Mouse (Mus musculus) liver (tissue): Measurements from ENCODE around the gene Rchy1.
A peak's percentile ranks its signal among the peaks of the same experiment; 100 is the strongest.
"Not testable (repeated sequence)": the region's sequence is repeated elsewhere in the genome, so short reads cannot be mapped to it uniquely, and the experiment has no call there.

Source experiments
- DNase-seq: peaks from one replicate; pipeline ENCODE4 v3.0.0-alpha.2; 2020; ENCODE audit warnings: mixed read lengths

Gene Rchy1

DNA sequence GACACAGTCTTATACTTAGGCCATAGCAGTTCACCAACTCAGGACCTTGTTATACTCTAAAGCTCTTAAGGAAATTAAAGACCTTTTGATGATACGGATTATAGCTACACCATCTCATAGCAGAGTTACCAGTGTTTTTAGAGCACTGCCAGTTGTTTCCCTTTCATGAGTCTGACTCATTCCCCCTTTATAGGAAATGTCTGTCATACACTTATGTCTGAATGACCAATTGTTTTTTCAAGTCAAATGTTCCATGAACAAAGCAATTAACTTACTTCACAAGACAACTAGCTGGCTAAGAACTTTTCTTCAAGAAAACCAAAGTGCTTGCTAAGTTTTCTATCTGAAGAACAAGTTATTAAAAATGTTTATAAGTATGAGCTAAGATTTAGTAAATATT is 2.9 kb downstream of the Rchy1 start:
- no peak for DNase-seq

DNA sequence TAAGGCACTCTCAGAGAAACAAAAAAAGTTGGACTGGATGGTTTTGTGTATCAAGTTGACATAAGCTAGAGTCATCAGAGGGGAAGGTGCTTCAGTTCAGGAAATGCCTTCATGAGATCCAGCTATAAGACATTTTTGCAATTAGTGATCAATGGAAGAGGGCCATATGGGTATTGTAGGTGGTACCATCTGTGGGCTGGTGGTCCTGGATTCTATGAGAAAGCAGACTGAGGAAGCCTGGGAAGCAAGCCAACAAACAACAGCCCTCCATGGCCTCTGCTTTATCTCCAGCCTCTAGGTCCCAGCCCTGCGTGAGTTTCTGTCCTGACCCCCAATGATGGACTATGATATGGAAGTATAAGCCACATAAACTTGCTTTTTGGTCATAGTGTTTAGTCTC is 3.8 kb downstream of the Rchy1 start:
- peak; percentile 25 for DNase-seq

DNA sequence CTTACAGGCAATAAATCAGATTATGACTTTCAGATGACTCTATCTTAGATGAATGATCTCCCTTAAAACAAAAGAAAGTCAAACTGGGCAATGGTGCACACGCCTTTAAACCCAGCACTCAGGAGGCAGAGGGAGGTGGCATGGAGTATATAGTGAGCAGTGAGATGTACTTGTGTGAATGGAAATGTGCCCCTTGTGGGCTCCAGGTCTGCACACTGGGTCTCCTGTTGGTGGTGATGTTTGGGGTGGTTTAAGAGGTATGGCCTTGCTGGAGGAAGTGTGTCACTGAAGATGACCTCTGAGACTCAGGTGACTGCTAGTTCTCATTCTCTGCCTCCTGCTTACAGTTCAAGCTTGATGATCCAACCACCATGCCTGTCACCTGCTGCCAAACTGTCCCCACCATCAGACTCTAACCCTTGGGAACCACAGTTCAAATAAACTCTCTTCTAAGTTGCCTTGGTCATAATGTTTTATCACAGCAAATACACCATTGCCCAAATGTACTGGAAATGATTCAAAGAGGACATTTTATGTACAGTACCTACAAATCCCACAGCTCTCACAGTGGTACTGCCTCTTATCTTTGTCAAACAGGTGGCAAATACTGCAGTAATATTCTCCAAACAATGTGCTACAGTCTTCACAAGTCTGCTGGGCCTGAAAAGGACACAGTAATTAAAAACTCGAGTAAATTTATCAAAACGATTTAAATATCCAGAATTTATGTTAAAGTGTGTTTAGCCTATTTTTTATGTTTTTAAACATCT is 5.7 kb downstream of the Rchy1 start:
- no peak for DNase-seq

DNA sequence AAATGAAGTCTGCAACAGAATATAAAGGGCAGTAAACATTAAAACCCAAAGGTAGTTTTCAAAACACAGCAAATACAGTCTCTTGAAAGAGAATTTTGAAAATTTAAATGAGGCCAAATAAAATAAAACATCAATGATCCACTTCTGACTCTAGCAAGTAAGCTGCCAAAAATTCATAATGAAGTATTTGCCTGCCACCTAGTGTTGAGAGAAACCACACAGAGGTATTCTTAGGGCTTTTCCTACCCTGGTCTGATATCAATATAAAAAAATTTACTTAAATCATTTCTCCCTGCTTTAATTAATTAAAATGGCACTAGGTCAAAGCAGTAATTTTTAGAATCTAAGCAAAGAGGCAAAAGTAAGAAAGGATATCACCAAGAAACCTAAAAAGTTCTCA is 11.5 kb downstream of the Rchy1 start:
- DNase-seq: no peak

DNA sequence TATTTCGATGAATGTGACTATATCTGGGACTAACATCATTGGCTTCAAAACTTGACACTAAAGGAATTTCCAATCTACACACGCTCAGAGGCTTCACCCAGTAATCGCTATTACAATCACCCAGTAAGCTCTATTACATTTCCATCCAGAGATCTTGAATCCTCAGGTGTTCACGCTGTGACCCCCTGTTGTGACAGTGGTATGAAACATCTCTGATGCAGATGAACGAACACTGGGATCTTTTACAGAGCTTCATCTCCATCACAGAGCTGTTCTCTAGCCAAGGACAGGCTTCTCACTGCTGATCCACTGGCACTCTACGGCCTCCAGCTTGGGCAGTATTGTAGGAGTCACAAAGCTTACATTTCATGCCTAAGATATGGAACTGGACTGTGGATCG is 13.4 kb downstream of the Rchy1 start:
- DNase-seq: no peak

DNA sequence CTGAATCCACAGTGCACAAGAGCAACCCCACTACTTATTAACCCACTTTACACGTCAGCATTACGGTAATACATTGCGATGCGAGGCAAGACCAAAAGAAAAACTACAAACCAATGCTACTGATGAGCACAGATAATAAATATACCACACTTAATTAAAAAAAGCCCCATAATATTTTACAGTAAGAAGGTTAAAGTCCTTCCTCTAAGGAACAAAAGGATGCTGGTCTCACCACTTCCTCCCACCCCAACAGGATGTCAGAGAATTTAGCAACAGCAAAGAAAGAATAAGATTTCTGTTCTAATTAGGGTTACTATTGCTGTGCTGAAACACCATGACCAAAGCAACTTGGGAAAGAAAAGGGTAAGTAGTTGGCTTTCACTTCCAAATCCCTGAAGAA is 15.9 kb downstream of the Rchy1 start:
- DNase-seq: no peak

DNA sequence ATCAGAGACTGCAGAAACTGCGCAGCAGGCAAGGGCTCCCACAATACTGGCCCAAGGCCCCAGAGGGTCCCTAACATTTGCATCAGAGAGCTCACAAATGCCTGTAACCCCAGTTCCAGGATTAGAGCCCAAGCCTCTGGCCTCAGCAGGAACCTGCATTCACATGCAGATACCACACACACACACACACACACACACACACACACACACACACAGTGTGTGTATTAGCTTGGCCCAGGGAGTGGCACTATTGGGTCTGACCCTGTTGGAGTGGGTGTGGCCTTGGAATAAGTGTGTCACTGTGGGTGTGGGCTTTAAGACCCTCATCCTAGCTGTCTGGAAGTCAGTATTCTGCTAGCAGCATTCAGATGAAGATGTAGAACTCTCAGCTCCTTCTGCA is 17.3 kb downstream of the Rchy1 start:
- DNase-seq: not testable (repeated sequence)

DNA sequence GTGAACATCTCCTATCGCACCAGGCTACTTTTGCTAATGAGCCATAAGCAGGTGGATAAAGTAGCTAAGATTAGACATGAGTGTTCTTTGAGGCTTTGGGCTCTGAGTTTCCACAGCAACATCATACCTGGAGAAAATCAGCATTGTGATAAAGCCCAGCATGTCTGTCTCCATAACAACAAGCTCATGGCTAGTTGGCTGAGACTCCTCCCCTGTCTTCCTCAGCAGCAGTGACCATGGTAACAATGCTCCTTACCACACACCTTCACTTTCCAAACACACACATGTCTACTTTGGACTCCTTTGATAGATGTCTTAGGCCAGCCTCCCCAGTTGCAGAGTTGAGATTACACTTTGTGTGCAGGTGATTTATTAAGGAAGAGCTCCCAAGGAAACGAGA is 49.6 kb downstream of the Rchy1 start:
- DNase-seq: no peak

DNA sequence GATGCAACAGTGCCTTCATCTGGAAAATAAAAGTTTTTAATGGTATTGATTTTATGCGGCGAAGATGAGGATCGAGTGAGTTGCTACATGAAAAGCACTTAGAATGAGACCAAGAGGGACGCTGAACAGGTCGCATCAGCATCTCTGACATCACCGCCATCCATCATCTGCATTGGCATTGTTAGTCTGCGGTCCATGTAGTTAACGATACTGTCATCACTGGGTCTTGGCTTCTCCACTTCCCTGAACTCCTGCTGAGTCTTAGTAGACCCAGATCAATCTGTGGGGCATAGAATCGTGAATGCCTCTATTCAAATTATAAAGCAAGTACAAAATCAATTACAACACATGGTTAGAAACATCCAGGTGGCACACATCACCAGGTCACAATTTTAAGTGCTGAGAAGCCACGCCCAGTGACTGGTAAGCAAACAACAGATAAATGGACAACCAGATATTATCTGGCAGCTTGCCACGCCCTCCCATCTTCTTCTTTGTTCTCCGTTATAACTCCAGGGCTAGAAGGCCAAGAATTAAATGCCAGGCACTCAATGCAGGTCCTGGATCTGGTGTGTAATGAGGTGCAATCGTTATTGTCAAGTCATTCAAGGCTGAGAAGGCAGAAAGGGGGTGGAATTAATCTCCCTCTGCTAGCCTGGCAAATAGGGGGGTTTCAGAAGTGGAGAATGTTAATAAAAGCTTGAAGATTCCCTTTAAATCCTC is 51.3 kb downstream of the Rchy1 start:
- no peak for DNase-seq

DNA sequence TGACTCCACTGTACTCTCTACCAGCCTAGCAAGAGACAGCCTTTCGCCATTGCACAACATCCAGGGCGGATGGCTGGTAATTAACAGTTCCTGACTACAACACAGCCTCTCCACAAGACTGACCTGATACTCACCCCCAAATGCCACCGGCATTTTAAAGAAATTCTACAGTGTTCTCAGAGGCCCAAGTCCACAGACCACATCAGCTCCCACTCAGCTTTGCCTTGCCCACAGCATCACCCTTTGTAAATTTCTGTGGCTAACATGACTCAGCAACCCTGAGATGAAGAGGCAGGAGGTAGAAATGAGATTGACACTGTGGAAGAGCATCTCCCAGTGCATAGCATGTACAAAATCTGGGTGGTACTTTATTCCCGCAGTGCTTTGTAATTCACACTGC is 52.3 kb downstream of the Rchy1 start:
- no peak for DNase-seq

DNA sequence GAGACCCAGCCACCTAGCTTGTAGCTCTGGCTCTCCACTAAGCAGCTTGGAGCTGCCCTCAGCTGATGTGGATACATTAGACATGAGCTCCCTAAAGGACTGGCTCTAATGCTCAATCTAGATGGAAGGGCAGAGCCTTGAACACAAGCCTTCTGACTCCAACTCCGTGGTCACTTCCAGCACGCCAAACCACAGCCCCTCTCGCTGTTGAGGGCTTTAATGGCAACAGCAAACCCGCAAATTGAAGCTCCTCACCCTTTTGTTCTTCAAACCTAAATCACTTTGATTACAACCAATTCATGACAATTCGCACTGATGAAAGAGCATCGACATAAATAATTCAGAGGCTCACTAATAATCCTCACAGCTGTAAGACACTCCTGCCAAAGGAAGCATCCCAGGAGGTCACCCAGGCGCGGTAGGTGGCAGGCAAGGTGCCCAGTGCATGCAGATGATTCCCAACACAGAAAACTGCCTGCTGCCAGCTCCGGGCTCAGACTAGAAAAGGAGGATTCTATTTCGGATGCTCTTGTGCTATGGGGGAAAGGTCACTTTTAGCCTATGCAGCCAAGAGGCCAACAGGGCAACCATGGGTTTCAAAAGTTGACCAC is 53.8 kb downstream of the Rchy1 start:
- DNase-seq: no peak
